Mouse (Mus musculus): ENCODE measurements around the gene Padi2. TPM values are rescaled to one million over a fixed set of nuclear protein-coding genes. Genes with fewer than 3 reads are reported as not detected.

Gene Padi2
- total and polyA plus RNA-seq, 3 experiments = 0.04 TPM; not detected in 2

DNA sequence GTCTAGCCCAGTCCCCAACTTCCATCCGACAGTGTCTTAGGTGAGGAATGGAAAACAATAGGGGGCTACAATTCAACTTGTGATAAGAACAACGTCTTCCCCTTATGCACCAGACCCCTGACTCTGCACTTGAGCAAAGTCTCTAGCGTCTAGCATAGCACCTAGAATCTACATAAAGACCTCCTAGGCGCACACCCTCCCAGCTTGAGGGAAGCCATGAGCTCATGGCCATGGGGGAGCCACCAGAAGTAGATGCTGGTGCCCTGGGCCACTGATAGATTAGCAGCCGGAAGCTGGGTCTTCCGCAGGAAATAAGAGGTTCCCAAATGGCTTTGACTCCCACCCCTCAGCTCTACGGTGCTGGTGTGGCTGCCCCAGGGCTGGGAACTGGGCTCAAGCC lies 81.3 kb downstream of the Padi2 start:
- peak overlapping the region; percentile 90 for H3K4me2 ChIP-seq (ENCODE audit: insufficient read depth, low read depth, poor library complexity, severe bottlenecking)
- H3K9ac ChIP-seq (ENCODE audit: insufficient read depth, low read depth) = peak overlapping the region; percentile 57
- TF ChIP-seq IRF4 (IDR thresholded peaks at IDR 0.05; ENCODE audit: low read depth, low read length) (no peak), POLR2A (IDR thresholded peaks at IDR 0.05; ENCODE audit: low read depth, low read length) (no peak), ELF1 (IDR thresholded peaks at IDR 0.05; ENCODE audit: low read depth, low read length) (0 out of 2 replicates have a peak, but pooled peaks have one; percentile 12)
- DNase-seq (ENCODE audit: extremely low read depth) = peak; percentile 39
- H3K36me3 ChIP-seq (replicated peaks in 1 of 2; ENCODE audit: control insufficient read depth in 1 of 2, insufficient read depth in 1 of 2, low read length in 1 of 2) = peaks cover 6 to 31% of the 10 kb centered on the region in 2 experiments
- H3K9me3 ChIP-seq (replicated peaks; ENCODE audit: low read length) = peaks cover 5% of the 10 kb centered on the region
- peaks cover 24 to 57% of the 10 kb centered on the region in 2 experiments for H3K4me1 ChIP-seq (ENCODE audit: control insufficient read depth in 1 of 2, insufficient read depth in 2 of 2)
- dilution Hi-C loops (cut with MboI; ENCODE audit: extremely low pct_ligation_motif_present, extremely low pct_unique_long_range_greater_than_20kb, low sequenced_read_pairs) = no loop called here
- H3K79me2 ChIP-seq (replicated peaks; ENCODE audit: control insufficient read depth, extremely low read depth, insufficient read depth, poor library complexity, severe bottlenecking) = peaks cover 5% of the 10 kb centered on the region; the same call in 1 of the 2 replicates
- H3K27me3 ChIP-seq (replicated peaks) = peaks cover 3% of the 10 kb centered on the region
- H3K4me3 ChIP-seq (replicated peaks in 1 of 3; ENCODE audit: low read depth in 2 of 3, low read length in 2 of 3, poor library complexity in 1 of 3) = peak overlapping the region; percentile 69 to 91 (median 82)
- H3K27ac ChIP-seq (ENCODE audit: insufficient read depth, low read depth) = no peak overlapping the region
- in situ Hi-C loops (cut with MboI; ENCODE audit: low pct_ligation_motif_present, low pct_unique_long_range_greater_than_20kb, low sequenced_read_pairs) = no loop called here

DNA sequence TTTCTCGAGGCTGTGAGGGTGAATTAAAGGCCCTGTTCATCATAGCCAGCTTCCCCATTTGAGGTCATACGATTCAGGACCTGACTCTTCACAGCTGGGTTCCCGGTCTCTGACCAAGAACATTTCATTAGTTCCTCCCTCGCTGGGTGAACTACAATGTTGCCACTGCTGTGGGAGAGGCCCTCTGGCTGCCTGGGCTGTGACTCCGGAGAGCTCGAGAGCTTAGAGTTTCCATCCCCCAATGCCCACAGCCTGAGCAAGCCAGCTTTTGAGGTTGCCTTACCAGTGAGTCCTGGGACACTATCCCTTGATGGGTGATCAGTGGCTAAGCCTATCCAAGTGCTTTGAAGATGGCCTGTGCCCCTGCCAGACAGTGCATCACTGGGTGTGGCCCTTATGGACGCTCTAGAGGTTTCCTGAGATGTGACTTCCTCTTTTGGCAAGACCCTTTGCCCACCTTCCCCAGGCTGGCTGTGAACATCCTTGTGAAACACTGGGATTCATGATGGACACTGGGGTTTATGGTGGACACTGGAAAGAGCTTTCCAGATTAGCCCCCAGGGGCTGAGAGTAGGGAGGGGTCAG lies 82.7 kb downstream of the Padi2 start:
- in situ Hi-C loops (cut with MboI; ENCODE audit: low pct_ligation_motif_present, low pct_unique_long_range_greater_than_20kb, low sequenced_read_pairs) = no loop called here
- Histone ChIP-seq H3K9me3 (replicated peaks; ENCODE audit: low read length) (no peaks in the 10 kb centered on the region), H3K79me2 (replicated peaks; ENCODE audit: control insufficient read depth, extremely low read depth, insufficient read depth, poor library complexity, severe bottlenecking) (peaks cover 5% of the 10 kb centered on the region; the same call in 1 of the 2 replicates), H3K4me1 (ENCODE audit: control insufficient read depth in 1 of 2, insufficient read depth in 2 of 2) (peaks cover 15 to 46% of the 10 kb centered on the region in 2 experiments), H3K36me3 (replicated peaks in 1 of 2; ENCODE audit: control insufficient read depth in 1 of 2, insufficient read depth in 1 of 2, low read length in 1 of 2) (peaks cover 15 to 42% of the 10 kb centered on the region in 2 experiments), H3K27me3 (replicated peaks) (peaks cover 3% of the 10 kb centered on the region), H3K9ac (ENCODE audit: insufficient read depth, low read depth) (peak overlapping the region; percentile 3; the same call in 1 of the 2 replicates), H3K4me3 (replicated peaks in 1 of 3; ENCODE audit: low read depth in 2 of 3, low read length in 2 of 3, poor library complexity in 1 of 3) (peak overlapping the region in 1 of 3 experiments; percentile 69), H3K4me2 (ENCODE audit: insufficient read depth, low read depth, poor library complexity, severe bottlenecking) (peak overlapping the region; percentile 90), H3K27ac (ENCODE audit: insufficient read depth, low read depth) (no peak overlapping the region)
- dilution Hi-C loops (cut with MboI; ENCODE audit: extremely low pct_ligation_motif_present, extremely low pct_unique_long_range_greater_than_20kb, low sequenced_read_pairs) = no loop called here
- TF ChIP-seq CHD2 (IDR thresholded peaks at IDR 0.05; ENCODE audit: low read length) (peak; percentile 65), TCF12 (IDR thresholded peaks at IDR 0.05; ENCODE audit: low read depth, low read length) (0 out of 2 replicates have a peak, but pooled peaks have one; percentile 12), UBTF (IDR thresholded peaks at IDR 0.05; ENCODE audit: low read depth, low read length) (no peak), MAFK (IDR thresholded peaks at IDR 0.05; ENCODE audit: insufficient replicate concordance, low read length) (no peak), ELF1 (IDR thresholded peaks at IDR 0.05; ENCODE audit: low read depth, low read length) (no peak), PAX5 (IDR thresholded peaks at IDR 0.05; ENCODE audit: low read length) (no peak), SMC3 (IDR thresholded peaks at IDR 0.05; ENCODE audit: low read depth, low read length) (peak; percentile 5; the same call in 1 of the 2 replicates), NELFE (IDR thresholded peaks at IDR 0.05; ENCODE audit: low read depth, low read length) (no peak), CHD1 (IDR thresholded peaks at IDR 0.05; ENCODE audit: low read depth, low read length) (no peak), IRF4 (IDR thresholded peaks at IDR 0.05; ENCODE audit: low read depth, low read length) (0 out of 2 replicates have a peak, but pooled peaks have one; percentile 14), EP300 (IDR thresholded peaks at IDR 0.05; ENCODE audit: low read length) (peak; percentile 32; the same call in 1 of the 2 replicates)
- DNase-seq (ENCODE audit: extremely low read depth) = peak; percentile 68

DNA sequence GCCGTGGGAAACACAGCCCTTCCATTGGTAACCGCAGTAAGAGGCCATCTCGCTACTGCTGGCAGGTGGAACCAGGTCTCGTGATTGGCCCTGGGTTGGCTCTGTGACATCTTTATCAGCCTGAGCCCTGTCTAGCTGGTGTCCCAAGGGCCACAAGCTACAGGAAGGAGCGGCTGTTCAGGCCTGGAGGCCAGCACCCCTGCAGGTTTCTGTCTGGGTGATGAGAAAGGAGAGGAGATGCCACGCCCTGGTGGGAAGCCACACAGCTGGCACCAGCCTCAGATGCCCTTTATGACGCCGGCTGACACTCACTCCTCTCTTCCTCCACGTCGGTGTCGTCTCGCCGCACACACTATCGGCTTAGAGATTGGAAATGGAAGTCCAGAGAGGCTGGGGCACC lies 83.3 kb downstream of the Padi2 start:
- DNase-seq (ENCODE audit: extremely low read depth) = peak; percentile 21
- H3K9ac ChIP-seq (ENCODE audit: insufficient read depth, low read depth) = no peak overlapping the region

More for the DNA sequence above, 83.3 kb downstream of the Padi2 start:
- dilution Hi-C loops (cut with MboI; ENCODE audit: extremely low pct_ligation_motif_present, extremely low pct_unique_long_range_greater_than_20kb, low sequenced_read_pairs) = no loop called here
- H3K36me3 ChIP-seq (replicated peaks in 1 of 2; ENCODE audit: control insufficient read depth in 1 of 2, insufficient read depth in 1 of 2, low read length in 1 of 2) = peaks cover 22 to 49% of the 10 kb centered on the region in 2 experiments
- H3K9me3 ChIP-seq (replicated peaks; ENCODE audit: low read length) = no peaks in the 10 kb centered on the region
- peaks cover 5% of the 10 kb centered on the region; the same call in 1 of the 2 replicates for H3K79me2 ChIP-seq (replicated peaks; ENCODE audit: control insufficient read depth, extremely low read depth, insufficient read depth, poor library complexity, severe bottlenecking)
- in situ Hi-C loops (cut with MboI; ENCODE audit: low pct_ligation_motif_present, low pct_unique_long_range_greater_than_20kb, low sequenced_read_pairs) = no loop called here
- peaks cover 3% of the 10 kb centered on the region for H3K27me3 ChIP-seq (replicated peaks)
- no peak overlapping the region for H3K4me2 ChIP-seq (ENCODE audit: insufficient read depth, low read depth, poor library complexity, severe bottlenecking)
- no peak overlapping the region for H3K27ac ChIP-seq (ENCODE audit: insufficient read depth, low read depth)
- H3K4me1 ChIP-seq (ENCODE audit: control insufficient read depth in 1 of 2, insufficient read depth in 2 of 2) = peaks cover 14 to 39% of the 10 kb centered on the region in 2 experiments
- H3K4me3 ChIP-seq (replicated peaks in 1 of 3; ENCODE audit: low read depth in 2 of 3, low read length in 2 of 3, poor library complexity in 1 of 3) = no peak overlapping the region
- TF ChIP-seq IRF4 (IDR thresholded peaks at IDR 0.05; ENCODE audit: low read depth, low read length) (no peak), ELF1 (IDR thresholded peaks at IDR 0.05; ENCODE audit: low read depth, low read length) (no peak), BHLHE40 (IDR thresholded peaks at IDR 0.05; ENCODE audit: low read depth, low read length) (peak; percentile 22; the same call in 1 of the 2 replicates), TCF12 (IDR thresholded peaks at IDR 0.05; ENCODE audit: low read depth, low read length) (no peak), POLR2A (IDR thresholded peaks at IDR 0.05; ENCODE audit: low read depth, low read length) (no peak), ZMIZ1 (IDR thresholded peaks at IDR 0.05; ENCODE audit: low read depth, low read length) (no peak), CHD1 (IDR thresholded peaks at IDR 0.05; ENCODE audit: low read depth, low read length) (no peak)

All from CH12.LX (cell line).